Mouse (Mus musculus): ENCODE data around the gene Plxna2. TPM values are rescaled to one million over a fixed set of nuclear protein-coding genes. Genes with fewer than 3 reads are reported as not detected.

Plxna2 gene
- polyA plus RNA-seq, 1 experiment from 2014 or later, result 24.2 TPM

DNA sequence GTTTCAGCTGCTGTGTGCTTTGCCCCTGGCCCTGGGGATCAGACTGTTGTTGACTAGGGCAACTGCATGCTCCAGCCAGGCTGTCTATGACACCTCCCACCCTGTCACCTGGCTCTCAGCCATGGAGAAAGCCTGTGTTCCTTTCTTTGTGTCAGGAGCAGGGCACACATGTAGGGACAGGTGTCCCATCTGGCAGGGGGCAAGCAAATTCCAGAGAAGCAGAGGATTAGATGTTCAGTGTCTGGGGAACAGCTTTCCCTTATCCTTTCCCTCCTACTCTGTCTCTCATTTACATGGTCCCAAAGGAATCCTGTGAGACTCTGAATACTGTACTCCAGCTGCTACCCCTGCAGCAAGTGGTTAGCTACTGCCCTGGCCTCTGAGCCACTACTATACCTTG lies 121.9 kb downstream of the Plxna2 start:
- Histone ChIP-seq H3K9me3 (ENCODE audit: control insufficient read depth, low read length) (no peaks in the 10 kb centered on the region), H3K9ac (ENCODE audit: low read depth, low read length) (no peak overlapping the region), H3K4me3 (ENCODE audit: low read length) (no peak overlapping the region), H3K4me2 (ENCODE audit: low read length) (no peak overlapping the region), H3K4me1 (ENCODE audit: control insufficient read depth, insufficient read depth, low read depth, low read length) (peaks cover 5% of the 10 kb centered on the region), H3K36me3 (ENCODE audit: control insufficient read depth, insufficient read depth, low read length) (no peaks in the 10 kb centered on the region), H3K27ac (ENCODE audit: low read depth, low read length) (no peak overlapping the region), H3K27me3 (replicated peaks; ENCODE audit: control insufficient read depth, insufficient read depth, low read length) (no peaks in the 10 kb centered on the region)
- peak; percentile 63 for ATAC-seq

DNA sequence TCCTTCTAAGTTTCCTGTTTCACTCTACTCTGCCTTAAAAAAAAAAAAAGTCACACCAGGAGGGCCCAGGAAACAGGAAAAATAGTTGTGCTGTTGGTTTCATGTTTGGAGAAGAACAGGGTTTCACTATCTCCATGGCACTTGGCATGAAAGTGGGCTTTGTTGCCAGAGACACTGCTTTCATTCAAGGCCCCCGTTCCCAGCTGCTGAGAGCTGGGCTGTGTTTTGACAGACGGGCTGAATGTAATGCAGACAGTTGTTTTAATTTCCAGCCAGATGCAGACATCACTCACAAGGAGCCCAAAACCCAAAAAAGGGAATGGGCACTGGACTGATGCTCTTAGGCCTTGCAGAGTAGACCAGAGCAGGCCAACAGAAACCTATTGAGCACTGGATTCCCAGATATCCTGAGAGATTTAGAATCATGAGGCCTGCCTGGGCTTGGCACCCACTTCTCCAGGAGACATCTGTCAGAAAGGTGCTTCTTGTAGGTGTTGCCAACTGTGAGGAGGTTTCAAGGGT lies 124.9 kb downstream of the Plxna2 start:
- no peak for ATAC-seq
- Histone ChIP-seq H3K36me3 (ENCODE audit: control insufficient read depth, insufficient read depth, low read length) (no peaks in the 10 kb centered on the region), H3K9me3 (ENCODE audit: control insufficient read depth, low read length) (no peaks in the 10 kb centered on the region), H3K4me2 (ENCODE audit: low read length) (no peak overlapping the region), H3K4me1 (ENCODE audit: control insufficient read depth, insufficient read depth, low read depth, low read length) (peaks cover 17% of the 10 kb centered on the region), H3K27me3 (replicated peaks; ENCODE audit: control insufficient read depth, insufficient read depth, low read length) (no peaks in the 10 kb centered on the region), H3K4me3 (ENCODE audit: low read length) (no peak overlapping the region), H3K9ac (ENCODE audit: low read depth, low read length) (no peak overlapping the region), H3K27ac (ENCODE audit: low read depth, low read length) (peak overlapping the region; percentile 45)
- 34% methylated on average over 2 of the region's 2 CpGs for WGBS

DNA sequence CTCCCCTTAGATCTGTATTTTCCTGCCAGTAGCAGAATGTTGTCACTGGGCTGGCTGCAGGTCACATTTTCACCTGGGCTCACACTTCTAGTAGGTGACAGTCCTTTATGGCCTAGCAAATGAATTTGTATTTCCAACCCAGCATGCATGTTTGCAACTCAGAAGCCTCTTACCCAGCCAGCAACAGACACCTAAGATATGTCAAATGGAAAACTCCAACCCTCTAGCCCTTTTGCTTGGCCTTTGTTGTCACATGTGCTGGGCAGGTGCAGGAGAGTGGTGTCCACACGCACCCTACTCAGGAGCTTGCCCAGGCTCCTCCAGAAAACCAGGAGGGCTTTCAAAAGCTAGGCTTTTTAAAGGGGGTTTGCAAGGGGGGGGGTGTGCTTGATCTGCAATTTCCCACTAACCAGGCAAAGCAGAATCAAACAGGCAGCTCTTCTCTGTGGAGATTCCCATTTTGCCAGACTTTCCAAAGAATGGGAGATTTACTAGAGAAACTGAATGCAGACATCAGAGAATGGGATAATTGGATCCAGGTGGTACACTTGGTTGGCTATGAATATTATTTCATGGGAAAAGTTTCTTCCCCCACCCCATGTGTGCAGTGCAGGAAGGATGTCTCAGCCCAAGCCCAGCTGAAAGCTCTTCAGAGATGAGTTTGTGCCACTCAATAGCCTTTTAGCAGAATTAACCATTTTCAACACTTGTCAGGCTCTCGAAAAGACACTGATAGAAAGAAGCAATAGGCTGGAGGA lies 127.3 kb downstream of the Plxna2 start:
- Histone ChIP-seq H3K4me2 (ENCODE audit: low read length) (no peak overlapping the region), H3K27me3 (replicated peaks; ENCODE audit: control insufficient read depth, insufficient read depth, low read length) (no peaks in the 10 kb centered on the region), H3K9me3 (ENCODE audit: control insufficient read depth, low read length) (no peaks in the 10 kb centered on the region), H3K36me3 (ENCODE audit: control insufficient read depth, insufficient read depth, low read length) (no peaks in the 10 kb centered on the region), H3K4me3 (ENCODE audit: low read length) (no peak overlapping the region), H3K4me1 (ENCODE audit: control insufficient read depth, insufficient read depth, low read depth, low read length) (peaks cover 16% of the 10 kb centered on the region), H3K27ac (ENCODE audit: low read depth, low read length) (0 out of 2 replicates have a peak overlapping the region, but pooled peaks have one; percentile 39), H3K9ac (ENCODE audit: low read depth, low read length) (no peak overlapping the region)
- no peak for ATAC-seq
- WGBS, result 68% methylated on average over 2 of the region's 2 CpGs

DNA sequence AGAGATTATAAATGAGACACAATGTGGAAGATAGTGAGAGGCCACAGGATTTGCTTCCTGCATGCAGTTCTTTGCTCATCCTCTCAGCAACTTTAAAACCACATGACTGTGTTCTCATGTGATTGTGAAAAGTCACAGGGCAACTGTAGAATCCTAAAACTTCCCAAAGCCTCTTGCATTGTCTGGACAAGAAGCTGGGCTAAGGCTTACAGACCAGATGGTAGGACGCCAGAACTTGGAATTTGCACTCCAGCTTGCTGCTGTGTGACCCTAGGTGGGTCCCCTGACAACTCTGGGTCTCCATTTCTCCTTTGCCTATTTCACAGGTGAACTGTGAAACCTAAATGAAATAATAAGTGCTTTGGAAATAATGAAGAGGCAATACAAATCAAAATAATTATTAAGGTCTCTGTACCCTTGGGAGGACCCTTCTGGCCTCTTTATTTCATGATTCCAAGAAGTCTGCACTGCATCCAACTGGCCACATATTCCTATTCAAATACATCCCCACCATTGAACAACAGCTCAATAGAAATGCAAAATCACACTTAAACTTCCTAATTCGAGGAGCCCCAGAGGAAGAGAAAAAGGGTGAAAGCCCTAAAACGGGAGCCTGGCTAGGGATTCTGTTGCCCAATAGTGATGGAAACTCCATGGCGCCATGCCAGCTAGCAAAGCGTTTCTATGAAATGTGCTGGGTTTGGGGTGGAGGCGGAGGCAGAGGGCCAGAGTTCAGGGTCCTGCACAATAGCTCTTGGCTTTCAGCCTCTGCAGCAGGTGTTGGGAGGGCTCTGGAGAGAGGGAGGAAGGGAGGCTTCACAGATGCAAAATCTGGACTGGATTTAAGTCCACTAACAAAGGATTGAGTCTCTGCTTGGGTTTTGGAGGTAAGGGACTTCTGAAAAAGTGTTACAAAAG lies 128.6 kb downstream of the Plxna2 start:
- H3K36me3 ChIP-seq (ENCODE audit: control insufficient read depth, insufficient read depth, low read length), result no peaks in the 10 kb centered on the region
- H3K4me3 ChIP-seq (ENCODE audit: low read length), result no peak overlapping the region
- no peaks in the 10 kb centered on the region for H3K27me3 ChIP-seq (replicated peaks; ENCODE audit: control insufficient read depth, insufficient read depth, low read length)
- peaks cover 16% of the 10 kb centered on the region for H3K4me1 ChIP-seq (ENCODE audit: control insufficient read depth, insufficient read depth, low read depth, low read length)
- 14% methylated on average over 6 of the region's 6 CpGs for WGBS
- no peak overlapping the region for H3K4me2 ChIP-seq (ENCODE audit: low read length)
- H3K9ac ChIP-seq (ENCODE audit: low read depth, low read length), result no peak overlapping the region
- ATAC-seq, result peak; percentile 94
- H3K9me3 ChIP-seq (ENCODE audit: control insufficient read depth, low read length), result no peaks in the 10 kb centered on the region
- H3K27ac ChIP-seq (ENCODE audit: low read depth, low read length), result peak overlapping the region; percentile 41; the same call in 1 of the 2 replicates

- Histone ChIP-seq H3K4me2 (ENCODE audit: low read length) (no peak overlapping the region), H3K9me3 (ENCODE audit: control insufficient read depth, low read length) (no peaks in the 10 kb centered on the region), H3K27me3 (replicated peaks; ENCODE audit: control insufficient read depth, insufficient read depth, low read length) (no peaks in the 10 kb centered on the region), H3K4me1 (ENCODE audit: control insufficient read depth, insufficient read depth, low read depth, low read length) (peaks cover 16% of the 10 kb centered on the region), H3K4me3 (ENCODE audit: low read length) (no peak overlapping the region), H3K9ac (ENCODE audit: low read depth, low read length) (no peak overlapping the region), H3K36me3 (ENCODE audit: control insufficient read depth, insufficient read depth, low read length) (no peaks in the 10 kb centered on the region), H3K27ac (ENCODE audit: low read depth, low read length) (peak overlapping the region; percentile 59; the same call in 1 of the 2 replicates)
- 0 out of 2 replicates have a peak, but pooled peaks have one; percentile 3 for ATAC-seq
Observed at GRCm38 (mm10) chr1:194747258-194747657, 129.2 kb downstream of the Plxna2 start.

DNA sequence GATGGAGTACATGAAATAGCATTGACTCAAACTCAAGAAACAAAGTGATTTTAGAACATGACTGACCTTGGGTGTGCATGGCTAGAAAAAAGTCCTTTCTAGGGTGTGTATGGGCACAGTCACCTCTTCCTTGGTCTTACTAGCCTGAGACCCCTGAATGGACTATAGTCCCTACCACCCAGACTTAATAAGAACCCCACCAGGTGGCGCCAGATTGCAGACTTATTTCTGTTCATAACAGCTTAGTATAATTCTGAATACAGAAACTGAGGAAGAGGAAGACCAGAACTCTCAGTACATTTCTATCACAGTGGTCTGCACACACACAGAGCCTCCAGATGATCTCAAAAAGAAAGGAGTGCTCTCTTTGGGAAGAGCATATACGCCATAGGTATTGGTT lies 135.2 kb downstream of the Plxna2 start:
- ATAC-seq, result no peak
- WGBS, result 55% methylated on average over 2 of the region's 2 CpGs
- Histone ChIP-seq H3K4me2 (ENCODE audit: low read length) (no peak overlapping the region), H3K4me1 (ENCODE audit: control insufficient read depth, insufficient read depth, low read depth, low read length) (peaks cover 2% of the 10 kb centered on the region; the same call in 1 of the 2 replicates), H3K27ac (ENCODE audit: low read depth, low read length) (no peak overlapping the region), H3K9ac (ENCODE audit: low read depth, low read length) (no peak overlapping the region), H3K27me3 (replicated peaks; ENCODE audit: control insufficient read depth, insufficient read depth, low read length) (no peaks in the 10 kb centered on the region), H3K9me3 (ENCODE audit: control insufficient read depth, low read length) (no peaks in the 10 kb centered on the region), H3K36me3 (ENCODE audit: control insufficient read depth, insufficient read depth, low read length) (peaks cover 4% of the 10 kb centered on the region; the same call in 1 of the 2 replicates), H3K4me3 (ENCODE audit: low read length) (no peak overlapping the region)

GRCm38 (mm10) chr1:194756001-194756400 lies 138.0 kb downstream of the Plxna2 start:
- no peak for ATAC-seq
- no peak overlapping the region for H3K27ac ChIP-seq (ENCODE audit: low read depth, low read length)
- no peaks in the 10 kb centered on the region for H3K4me1 ChIP-seq (ENCODE audit: control insufficient read depth, insufficient read depth, low read depth, low read length)
- no peak overlapping the region for H3K4me3 ChIP-seq (ENCODE audit: low read length)
- no peak overlapping the region for H3K9ac ChIP-seq (ENCODE audit: low read depth, low read length)
- no peaks in the 10 kb centered on the region for H3K9me3 ChIP-seq (ENCODE audit: control insufficient read depth, low read length)
- no peak overlapping the region for H3K4me2 ChIP-seq (ENCODE audit: low read length)
- peaks cover 7% of the 10 kb centered on the region; the same call in 1 of the 2 replicates for H3K36me3 ChIP-seq (ENCODE audit: control insufficient read depth, insufficient read depth, low read length)
- no peaks in the 10 kb centered on the region for H3K27me3 ChIP-seq (replicated peaks; ENCODE audit: control insufficient read depth, insufficient read depth, low read length)

DNA sequence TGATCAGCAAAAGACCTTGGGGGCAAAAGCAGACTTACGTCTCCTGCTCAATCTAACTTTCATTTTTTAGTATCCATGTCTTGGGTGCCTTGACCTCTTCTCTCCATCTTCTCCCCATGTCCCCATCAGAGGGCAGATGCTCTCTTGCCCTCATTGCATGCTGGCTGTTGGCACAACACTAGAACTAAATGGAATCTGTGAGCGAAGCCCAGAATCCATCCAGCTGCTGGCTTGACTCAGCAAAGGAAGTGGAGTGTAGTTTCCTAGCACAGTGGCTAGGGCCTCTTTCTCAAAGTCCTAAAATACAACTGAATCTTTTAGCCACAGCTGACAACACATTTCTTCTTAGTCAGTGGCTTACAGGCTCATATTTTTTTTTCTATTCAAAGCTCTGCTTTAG lies 138.4 kb downstream of the Plxna2 start:
- Histone ChIP-seq H3K9me3 (ENCODE audit: control insufficient read depth, low read length) (no peaks in the 10 kb centered on the region), H3K9ac (ENCODE audit: low read depth, low read length) (no peak overlapping the region), H3K4me1 (ENCODE audit: control insufficient read depth, insufficient read depth, low read depth, low read length) (no peaks in the 10 kb centered on the region), H3K4me3 (ENCODE audit: low read length) (no peak overlapping the region), H3K4me2 (ENCODE audit: low read length) (no peak overlapping the region), H3K27ac (ENCODE audit: low read depth, low read length) (no peak overlapping the region), H3K36me3 (ENCODE audit: control insufficient read depth, insufficient read depth, low read length) (peaks cover 7% of the 10 kb centered on the region; the same call in 1 of the 2 replicates), H3K27me3 (replicated peaks; ENCODE audit: control insufficient read depth, insufficient read depth, low read length) (no peaks in the 10 kb centered on the region)
- no peak for ATAC-seq
- WGBS, result 71% methylated on average over 2 of the region's 2 CpGs

- no peaks in the 10 kb centered on the region for H3K27me3 ChIP-seq (replicated peaks; ENCODE audit: control insufficient read depth, insufficient read depth, low read length)
- no peak for ATAC-seq
- H3K4me3 ChIP-seq (ENCODE audit: low read length), result no peak overlapping the region
- no peaks in the 10 kb centered on the region for H3K9me3 ChIP-seq (ENCODE audit: control insufficient read depth, low read length)
- no peak overlapping the region for H3K27ac ChIP-seq (ENCODE audit: low read depth, low read length)
- H3K4me1 ChIP-seq (ENCODE audit: control insufficient read depth, insufficient read depth, low read depth, low read length), result no peaks in the 10 kb centered on the region
- 55% methylated on average over 3 of the region's 3 CpGs for WGBS
- no peak overlapping the region for H3K9ac ChIP-seq (ENCODE audit: low read depth, low read length)
- no peak overlapping the region for H3K4me2 ChIP-seq (ENCODE audit: low read length)
- H3K36me3 ChIP-seq (ENCODE audit: control insufficient read depth, insufficient read depth, low read length), result peaks cover 7% of the 10 kb centered on the region; the same call in 1 of the 2 replicates
Observed at GRCm38 (mm10) chr1:194756863-194757262, 138.8 kb downstream of the Plxna2 start.

All from hindbrain, embryonic 16.5 days (tissue).